Mouse (Mus musculus): Measurements from ENCODE around the gene Adamtsl5. TPM values are rescaled to one million over a fixed set of nuclear protein-coding genes. Genes with fewer than 3 reads are reported as not detected.

The Adamtsl5 gene
- polyA plus RNA-seq, 1 experiment from 2014 or later = 0.65 TPM

- Histone ChIP-seq H3K27ac (replicated peaks) (0 out of 2 replicates have a peak overlapping the region, but pooled peaks have one; percentile 54), H3K4me1 (peaks cover 60% of the 10 kb centered on the region), H3K4me3 (peak overlapping the region; percentile 63), H3K9me3 (no peaks in the 10 kb centered on the region), H3K36me3 (replicated peaks) (peaks cover 24% of the 10 kb centered on the region), H3K27me3 (replicated peaks; ENCODE audit: low read depth, poor library complexity, severe bottlenecking) (peaks cover 59% of the 10 kb centered on the region)
- WGBS = 90% methylated on average over 21 of the region's 21 CpGs
- DNase-seq (ENCODE audit: low spot score) = no peak
Observed at GRCm38 (mm10) chr10:80321670-80322581, 26.3 kb downstream of the Adamtsl5 start.

DNA sequence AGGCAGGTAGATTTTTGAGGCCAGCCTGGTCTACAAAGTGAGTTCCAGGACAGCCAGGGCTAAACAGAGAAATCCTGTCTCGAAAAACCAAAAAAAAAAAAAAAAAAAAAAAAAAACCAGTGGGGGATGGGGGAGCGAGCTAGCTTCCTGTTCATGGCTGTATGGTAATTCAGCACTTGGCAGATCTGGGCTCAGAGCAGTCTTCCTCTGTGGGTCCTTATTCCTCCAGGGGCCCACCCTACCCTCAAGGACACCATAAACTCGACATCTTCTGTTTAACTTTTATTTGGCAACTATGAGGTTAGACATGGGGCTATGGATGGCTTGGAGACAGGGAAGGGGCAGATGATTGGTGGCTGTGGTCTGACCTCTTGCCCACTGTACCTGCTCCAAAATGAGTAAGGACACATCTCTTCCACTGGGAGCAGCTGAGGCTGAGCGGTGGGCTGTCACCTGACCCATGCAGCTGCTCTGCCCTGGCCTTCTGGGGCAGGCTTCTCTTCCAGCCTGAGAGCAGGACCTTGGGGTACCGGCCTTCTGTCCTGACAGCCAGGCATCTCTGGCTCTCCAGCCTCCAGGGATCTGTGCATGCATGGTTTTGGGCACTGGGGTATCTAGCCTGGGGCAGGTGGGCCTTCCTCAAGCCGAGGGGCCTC, 27.1 kb downstream of the Adamtsl5 start:
- Histone ChIP-seq H3K9me3 (no peaks in the 10 kb centered on the region), H3K4me1 (peaks cover 68% of the 10 kb centered on the region), H3K4me3 (peak overlapping the region; percentile 97; the same call in 1 of the 2 replicates), H3K27ac (replicated peaks) (0 out of 2 replicates have a peak overlapping the region, but pooled peaks have one; percentile 54), H3K27me3 (replicated peaks; ENCODE audit: low read depth, poor library complexity, severe bottlenecking) (peaks cover 62% of the 10 kb centered on the region), H3K36me3 (replicated peaks) (peaks cover 27% of the 10 kb centered on the region)
- DNase-seq (ENCODE audit: low spot score) = no peak
- 77% methylated on average over 6 of the region's 6 CpGs for WGBS

- peaks cover 62% of the 10 kb centered on the region for H3K27me3 ChIP-seq (replicated peaks; ENCODE audit: low read depth, poor library complexity, severe bottlenecking)
- H3K4me1 ChIP-seq = peaks cover 76% of the 10 kb centered on the region
- under 1% methylated on average over 34 of the region's 34 CpGs for WGBS
- H3K36me3 ChIP-seq (replicated peaks) = peaks cover 35% of the 10 kb centered on the region
- H3K4me3 ChIP-seq = peak within 1 kb of the TSS; percentile 97
- peak; percentile 92 for DNase-seq (ENCODE audit: low spot score)
- no peaks in the 10 kb centered on the region for H3K9me3 ChIP-seq
- peak within 1 kb of the TSS; percentile 83 for H3K27ac ChIP-seq (replicated peaks)
Observed at GRCm38 (mm10) chr10:80320340-80320760, 27.9 kb downstream of the Adamtsl5 start, which contains the start of gene 2310011J03Rik. Gene 2310011J03Rik, minus strand, starts transcription at chr10:80320537.

DNA sequence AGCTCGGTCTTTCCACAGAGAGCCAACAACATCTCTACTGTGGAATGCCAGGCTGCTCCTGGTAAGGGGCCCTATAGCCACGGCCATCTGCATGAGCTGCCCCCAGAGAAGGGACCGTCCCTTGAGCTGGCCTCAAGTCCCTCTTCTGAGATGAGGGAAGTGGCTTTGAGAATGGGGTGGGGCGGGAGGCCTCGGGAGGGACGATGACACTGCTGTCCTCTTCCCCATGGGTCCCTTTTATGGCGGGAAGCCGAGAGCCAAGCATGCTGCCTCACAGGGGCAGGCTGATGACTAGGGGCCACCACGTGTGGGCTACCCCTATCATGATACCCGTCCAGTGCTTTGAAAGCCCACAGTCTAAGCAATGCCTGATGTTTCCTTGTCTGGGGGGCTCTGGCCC, 31.2 kb downstream of the Adamtsl5 start:
- 58% methylated on average over 10 of the region's 10 CpGs for WGBS
- no peak overlapping the region for H3K27ac ChIP-seq (replicated peaks)
- H3K4me3 ChIP-seq = peak overlapping the region; percentile 11; the same call in 1 of the 2 replicates
- H3K36me3 ChIP-seq (replicated peaks) = peaks cover 54% of the 10 kb centered on the region
- no peak for DNase-seq (ENCODE audit: low spot score)
- H3K9me3 ChIP-seq = no peaks in the 10 kb centered on the region
- peaks cover 72% of the 10 kb centered on the region for H3K27me3 ChIP-seq (replicated peaks; ENCODE audit: low read depth, poor library complexity, severe bottlenecking)
- H3K4me1 ChIP-seq = peaks cover 65% of the 10 kb centered on the region

DNA sequence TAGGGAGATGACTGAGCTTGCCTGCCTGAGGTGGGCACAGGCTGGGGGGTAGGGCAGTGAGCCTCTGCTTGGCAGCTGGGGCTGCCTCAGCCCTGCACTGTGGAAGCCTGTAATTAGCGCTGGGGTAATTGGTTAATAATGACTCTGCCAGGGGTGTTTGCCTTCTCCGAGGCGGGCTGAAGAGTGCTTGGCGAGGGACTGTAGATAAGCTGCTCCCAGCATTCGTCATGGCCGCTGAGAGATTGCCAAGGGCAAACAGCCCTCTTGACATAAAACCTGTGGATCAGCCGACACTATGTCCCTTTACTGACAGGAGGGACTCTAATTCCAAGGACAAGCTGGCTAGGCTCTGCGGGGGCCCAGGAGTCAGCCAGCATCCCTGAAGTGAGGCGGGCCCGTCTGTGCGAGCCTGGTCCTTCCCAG, 31.8 kb downstream of the Adamtsl5 start:
- peaks cover 59% of the 10 kb centered on the region for H3K4me1 ChIP-seq
- WGBS = 36% methylated on average over 11 of the region's 11 CpGs
- H3K4me3 ChIP-seq = peak overlapping the region; percentile 27; the same call in 1 of the 2 replicates
- H3K27ac ChIP-seq (replicated peaks) = no peak overlapping the region
- peaks cover 60% of the 10 kb centered on the region for H3K36me3 ChIP-seq (replicated peaks)
- no peak for DNase-seq (ENCODE audit: low spot score)
- peaks cover 72% of the 10 kb centered on the region for H3K27me3 ChIP-seq (replicated peaks; ENCODE audit: low read depth, poor library complexity, severe bottlenecking)
- no peaks in the 10 kb centered on the region for H3K9me3 ChIP-seq

- peaks cover 82% of the 10 kb centered on the region for H3K27me3 ChIP-seq (replicated peaks; ENCODE audit: low read depth, poor library complexity, severe bottlenecking)
- 47% methylated on average over 27 of the region's 27 CpGs for WGBS
- DNase-seq (ENCODE audit: low spot score) = no peak
- peaks cover 52% of the 10 kb centered on the region for H3K4me1 ChIP-seq
- peak overlapping the region; percentile 27; the same call in 1 of the 2 replicates for H3K4me3 ChIP-seq
- peaks cover 71% of the 10 kb centered on the region for H3K36me3 ChIP-seq (replicated peaks)
- no peak overlapping the region for H3K27ac ChIP-seq (replicated peaks)
- no peaks in the 10 kb centered on the region for H3K9me3 ChIP-seq
Observed at GRCm38 (mm10) chr10:80315315-80315714, 32.9 kb downstream of the Adamtsl5 start.

DNA sequence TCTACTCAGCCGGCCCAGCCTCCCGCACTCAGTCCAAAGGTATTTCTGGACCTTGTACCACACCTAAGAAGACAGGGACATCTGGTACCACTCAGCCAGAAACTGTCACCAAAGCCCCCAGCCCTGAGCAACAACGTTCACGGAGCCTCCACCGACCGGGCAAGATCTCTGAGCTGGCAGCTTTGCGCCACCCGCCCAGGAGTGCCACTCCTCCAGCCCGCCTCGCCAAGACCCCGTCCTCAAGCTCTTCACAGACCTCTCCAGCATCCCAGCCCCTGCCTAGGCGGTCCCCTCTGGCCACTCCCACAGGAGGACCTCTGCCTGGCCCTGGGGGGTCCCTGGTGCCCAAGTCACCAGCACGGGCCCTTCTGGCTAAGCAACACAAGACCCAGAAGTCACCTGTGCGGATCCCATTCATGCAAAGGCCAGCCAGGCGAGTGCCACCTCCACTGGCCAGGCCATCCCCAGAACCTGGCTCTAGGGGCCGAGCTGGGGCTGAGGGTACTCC, 33.7 kb downstream of the Adamtsl5 start:
- DNase-seq (ENCODE audit: low spot score) = no peak
- peaks cover 86% of the 10 kb centered on the region for H3K27me3 ChIP-seq (replicated peaks; ENCODE audit: low read depth, poor library complexity, severe bottlenecking)
- H3K9me3 ChIP-seq = no peaks in the 10 kb centered on the region
- H3K36me3 ChIP-seq (replicated peaks) = peaks cover 72% of the 10 kb centered on the region
- H3K4me3 ChIP-seq = peak overlapping the region; percentile 1; the same call in 1 of the 2 replicates
- peaks cover 47% of the 10 kb centered on the region for H3K4me1 ChIP-seq
- WGBS = 52% methylated on average over 16 of the region's 16 CpGs
- H3K27ac ChIP-seq (replicated peaks) = no peak overlapping the region; the same call in 1 of the 2 replicates

- DNase-seq (ENCODE audit: low spot score) = no peak
- Histone ChIP-seq H3K27me3 (replicated peaks; ENCODE audit: low read depth, poor library complexity, severe bottlenecking) (peaks cover 94% of the 10 kb centered on the region), H3K36me3 (replicated peaks) (peaks cover 74% of the 10 kb centered on the region), H3K27ac (replicated peaks) (no peak overlapping the region), H3K4me1 (peaks cover 38% of the 10 kb centered on the region), H3K4me3 (no peak overlapping the region), H3K9me3 (no peaks in the 10 kb centered on the region)
- WGBS = 59% methylated on average over 20 of the region's 20 CpGs
Observed at GRCm38 (mm10) chr10:80313627-80314201, 34.5 kb downstream of the Adamtsl5 start.

DNA sequence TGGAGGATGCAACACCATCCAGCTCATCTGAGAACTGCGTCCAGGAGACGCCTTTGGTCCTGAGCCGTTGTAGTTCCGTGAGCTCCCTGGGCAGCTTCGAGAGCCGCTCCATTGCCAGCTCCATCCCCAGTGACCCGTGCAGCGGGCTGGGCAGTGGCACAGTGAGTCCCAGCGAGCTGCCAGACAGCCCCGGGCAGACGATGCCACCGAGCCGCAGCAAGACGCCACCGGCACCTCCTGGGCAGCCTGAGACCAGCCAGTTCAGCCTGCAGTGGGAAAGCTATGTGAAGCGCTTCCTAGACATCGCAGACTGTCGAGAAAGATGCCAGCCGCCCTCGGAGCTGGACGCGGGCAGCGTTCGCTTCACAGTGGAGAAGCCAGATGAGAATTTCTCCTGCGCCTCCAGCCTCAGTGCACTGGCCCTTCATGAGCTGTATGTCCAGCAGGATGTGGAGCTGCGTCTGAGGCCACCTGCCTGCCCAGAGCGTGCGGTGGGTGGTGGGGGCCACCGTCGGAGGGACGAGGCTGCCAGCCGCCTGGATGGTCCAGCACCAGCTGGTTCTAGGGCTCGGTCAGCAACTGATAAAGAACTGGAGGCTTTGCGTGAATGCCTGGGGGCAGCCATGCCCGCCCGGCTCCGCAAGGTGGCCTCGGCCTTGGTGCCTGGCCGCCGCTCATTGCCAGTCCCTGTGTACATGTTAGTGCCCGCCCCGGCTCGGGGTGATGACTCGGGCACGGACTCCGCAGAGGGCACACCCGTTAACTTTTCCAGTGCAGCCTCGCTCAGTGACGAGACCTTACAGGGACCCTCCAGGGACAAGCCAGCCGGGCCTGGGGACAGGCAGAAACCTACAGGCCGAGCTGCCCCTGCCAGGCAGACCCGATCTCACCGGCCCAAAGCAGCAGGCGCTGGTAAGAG, 35.4 kb downstream of the Adamtsl5 start:
- Histone ChIP-seq H3K9me3 (no peaks in the 10 kb centered on the region), H3K4me3 (peak overlapping the region; percentile 21; the same call in 1 of the 2 replicates), H3K27me3 (replicated peaks; ENCODE audit: low read depth, poor library complexity, severe bottlenecking) (peaks cover 94% of the 10 kb centered on the region), H3K27ac (replicated peaks) (no peak overlapping the region), H3K36me3 (replicated peaks) (peaks cover 74% of the 10 kb centered on the region), H3K4me1 (peaks cover 37% of the 10 kb centered on the region)
- no peak for DNase-seq (ENCODE audit: low spot score)
- WGBS = 68% methylated on average over 54 of the region's 54 CpGs

- Histone ChIP-seq H3K27ac (replicated peaks) (no peak overlapping the region), H3K27me3 (replicated peaks; ENCODE audit: low read depth, poor library complexity, severe bottlenecking) (peaks cover 94% of the 10 kb centered on the region), H3K4me3 (no peak overlapping the region), H3K36me3 (replicated peaks) (peaks cover 77% of the 10 kb centered on the region), H3K4me1 (peaks cover 25% of the 10 kb centered on the region), H3K9me3 (no peaks in the 10 kb centered on the region)
- WGBS = 82% methylated on average over 16 of the region's 16 CpGs
- DNase-seq (ENCODE audit: low spot score) = no peak
Observed at GRCm38 (mm10) chr10:80311560-80311959, 36.7 kb downstream of the Adamtsl5 start.

- Histone ChIP-seq H3K36me3 (replicated peaks) (peaks cover 49% of the 10 kb centered on the region), H3K4me3 (peak overlapping the region; percentile 37), H3K27ac (replicated peaks) (no peak overlapping the region), H3K27me3 (replicated peaks; ENCODE audit: low read depth, poor library complexity, severe bottlenecking) (peaks cover 90% of the 10 kb centered on the region), H3K9me3 (no peaks in the 10 kb centered on the region), H3K4me1 (peaks cover 36% of the 10 kb centered on the region)
- WGBS = 14% methylated on average over 25 of the region's 25 CpGs
- peak; percentile 53 for DNase-seq (ENCODE audit: low spot score)
Observed at GRCm38 (mm10) chr10:80304862-80305261, 43.4 kb downstream of the Adamtsl5 start.
